Mouse (Mus musculus) ES-E14 (cell line): ENCODE data around the gene Sbno2.

Experiments
- CHD2 ChIP-seq: IDR thresholded peaks from 2 replicates; pipeline ENCODE4 v1.6.1; 2014; ENCODE audit warnings: mild to moderate bottlenecking, low read depth, low read length, inconsistent platforms
- HCFC1 ChIP-seq: IDR thresholded peaks from 2 replicates; pipeline ENCODE4 v1.6.1; 2012; ENCODE audit warnings: low read length, inconsistent platforms, borderline replicate concordance; ENCODE audit not compliant: insufficient read depth

DNA sequence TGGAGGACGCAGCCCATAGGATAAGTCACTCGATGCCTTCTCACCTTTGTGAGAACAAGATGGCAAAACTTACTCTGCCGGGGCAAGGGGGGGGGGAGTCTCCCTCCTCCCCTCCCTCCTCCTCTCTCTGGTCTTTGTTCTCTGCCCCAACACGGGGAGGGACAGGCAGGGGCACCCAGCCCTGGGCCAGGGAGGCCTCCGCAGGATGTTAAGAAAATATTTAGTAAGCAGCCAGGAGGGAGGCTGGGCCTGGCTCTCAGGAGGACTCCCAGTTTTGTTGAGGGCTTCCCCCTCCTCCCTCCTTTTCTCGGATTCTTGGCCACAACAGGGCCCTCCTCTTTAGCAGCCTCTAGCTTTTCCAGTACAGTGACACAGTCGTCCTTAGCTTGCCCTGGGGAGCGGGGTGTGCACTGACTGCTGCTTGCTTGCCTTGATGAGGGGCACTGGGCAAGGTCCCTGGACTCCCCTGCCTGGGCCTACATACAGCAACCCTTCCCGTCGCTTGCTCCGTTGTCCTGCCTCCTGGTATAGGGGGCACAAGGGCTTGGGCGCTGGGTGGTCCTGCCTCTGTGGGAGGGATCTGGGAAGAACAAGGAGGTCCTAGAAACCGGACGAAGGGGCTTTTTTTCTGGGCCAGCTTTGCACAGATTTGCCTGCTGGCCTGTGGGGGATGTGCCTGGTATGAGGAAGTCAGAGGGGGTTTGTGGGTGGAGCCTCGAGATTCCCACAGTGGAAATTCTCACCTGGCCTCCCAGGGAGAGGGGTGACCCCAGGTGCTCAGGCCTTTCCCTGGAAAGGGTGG lies 46.9 kb upstream of the Sbno2 start:
- TF ChIP-seq CHD2 (no peak), HCFC1 (no peak)
